Mouse (Mus musculus): ENCODE measurements around the gene Hspa8. TPM values are rescaled to one million over a fixed set of nuclear protein-coding genes. Genes with fewer than 3 reads are reported as not detected.

Gene Hspa8
- polyA plus RNA-seq, 1 experiment = 2,229 TPM

- no peak for DNase-seq (ENCODE audit: low read depth)
Measured at GRCm38 (mm10) chr9:40808907-40809280, 8.1 kb downstream of the Hspa8 start.

GRCm38 (mm10) chr9:40811860-40812259 is 11.1 kb downstream of the Hspa8 start:
- no peak for DNase-seq (ENCODE audit: low read depth)

- no peak for DNase-seq (ENCODE audit: low read depth)
Measured at GRCm38 (mm10) chr9:40814060-40814459, 13.3 kb downstream of the Hspa8 start.

- DNase-seq (ENCODE audit: low read depth) = no peak
Measured at GRCm38 (mm10) chr9:40817325-40818028, 16.7 kb downstream of the Hspa8 start.

GRCm38 (mm10) chr9:40825601-40826000 is 24.8 kb downstream of the Hspa8 start:
- no peak for DNase-seq (ENCODE audit: low read depth)

GRCm38 (mm10) chr9:40827366-40827765 is 26.6 kb downstream of the Hspa8 start:
- DNase-seq (ENCODE audit: low read depth) = no peak

GRCm38 (mm10) chr9:40834569-40834968 is 33.8 kb downstream of the Hspa8 start:
- no peak for DNase-seq (ENCODE audit: low read depth)

GRCm38 (mm10) chr9:40836681-40837080 is 35.9 kb downstream of the Hspa8 start:
- no peak for DNase-seq (ENCODE audit: low read depth)

GRCm38 (mm10) chr9:40839662-40840061 is 38.9 kb downstream of the Hspa8 start:
- DNase-seq (ENCODE audit: low read depth) = no peak

- DNase-seq (ENCODE audit: low read depth) = no peak
Measured at GRCm38 (mm10) chr9:40851515-40851914, 50.7 kb downstream of the Hspa8 start.

GRCm38 (mm10) chr9:40858461-40859160 is 57.8 kb downstream of the Hspa8 start:
- no peak for DNase-seq (ENCODE audit: low read depth)

GRCm38 (mm10) chr9:40859196-40859595 is 58.4 kb downstream of the Hspa8 start:
- no peak for DNase-seq (ENCODE audit: low read depth)

Other genes starting within 250 kb of the Hspa8 start
- not detected in 2 replicates for gene Gm21915, start 130.4 kb upstream of the Hspa8 start, polyA plus RNA-seq (2012; rRNA removed)
- gene Clmp, start 115.0 kb upstream of the Hspa8 start, polyA plus RNA-seq (2012; rRNA removed) = 26.5 and 27.7 TPM in 2 replicates
- gene Bsx, start 73.1 kb downstream of the Hspa8 start, polyA plus RNA-seq (2012; rRNA removed) = not detected in 2 replicates
- gene Jhy, start 163.1 kb downstream of the Hspa8 start, polyA plus RNA-seq (2012; rRNA removed) = 0.09 and 0.41 TPM in 2 replicates
- gene Crtam, start 203.6 kb downstream of the Hspa8 start, polyA plus RNA-seq (2012; rRNA removed) = 0.06 TPM in 1 of 2 replicates, not detected in the other

Measured in gonadal fat pad, adult 2 months (tissue).